8 mouse cellular contexts compared by ENCODE assay signal in genomic region chr14:45364211-45365195, GRCm38 (mm10). TPM values are rescaled to one million over a fixed set of nuclear protein-coding genes. Genes with fewer than 3 reads are reported as not detected.
A peak's percentile ranks its signal among the peaks of the same experiment; 100 is the strongest.
DNase-seq lines count a peak whose midpoint lies in the region; ATAC-seq lines count a peak whose summit lies in the region.

No protein-coding gene starts in this region.

- no peak overlapping the region for H3K4me3 ChIP-seq in kidney, embryonic 15.5 days (replicated peaks)
- H3K4me3 ChIP-seq in forebrain, embryonic 15.5 days, result no peak overlapping the region
- no peak overlapping the region for H3K4me3 ChIP-seq in limb, embryonic 10.5 days

- no peak for ATAC-seq in kidney, embryonic 15.5 days (replicated peaks; ENCODE audit: low FRiP score)
- ATAC-seq in forebrain, embryonic 15.5 days (replicated peaks), result peak; percentile 85

- H3K27me3 ChIP-seq in kidney, embryonic 15.5 days, result no peaks in the 10 kb centered on the region
- no peaks in the 10 kb centered on the region for H3K27me3 ChIP-seq in forebrain, embryonic 15.5 days
- no peaks in the 10 kb centered on the region for H3K27me3 ChIP-seq in limb, embryonic 10.5 days (ENCODE audit: low read depth, poor library complexity, severe bottlenecking)

- peak; percentile 26 for DNase-seq in kidney, adult 18-20 months
- DNase-seq in brain, adult 2 months (ENCODE audit: low read depth, low spot score), result peak; percentile 87
- no peak for DNase-seq in limb, embryonic 10.5 days (ENCODE audit: low spot score)
- no peak for DNase-seq in thymus, postnatal 0 days (ENCODE audit: low spot score)
- DNase-seq in MN1 (ENCODE audit: low spot score), result no peak
- DNase-seq in right cerebral cortex, postnatal 36 days (ENCODE audit: low spot score in 2 of 2), result no peak

- no peak overlapping the region for H3K4me2 ChIP-seq in kidney, embryonic 15.5 days
- 0 out of 2 replicates have a peak overlapping the region, but pooled peaks have one; percentile 11 for H3K4me2 ChIP-seq in forebrain, embryonic 15.5 days (replicated peaks)

- 89% methylated on average over 16 of the region's 16 CpGs for WGBS in kidney, embryonic 15.5 days
- 46% methylated on average over 16 of the region's 16 CpGs for WGBS in forebrain, embryonic 15.5 days
- WGBS in limb, embryonic 10.5 days, result 88% methylated on average over 16 of the region's 16 CpGs

- no peak overlapping the region for H3K27ac ChIP-seq in kidney, embryonic 15.5 days
- peak overlapping the region; percentile 42 for H3K27ac ChIP-seq in forebrain, embryonic 15.5 days (replicated peaks)
- peak overlapping the region; percentile 75 for H3K27ac ChIP-seq in limb, embryonic 10.5 days

- H3K9ac ChIP-seq in kidney, embryonic 15.5 days, result no peak overlapping the region
- H3K9ac ChIP-seq in forebrain, embryonic 15.5 days (replicated peaks), result no peak overlapping the region

- H3K9me3 ChIP-seq in kidney, embryonic 15.5 days (replicated peaks), result no peaks in the 10 kb centered on the region
- no peaks in the 10 kb centered on the region for H3K9me3 ChIP-seq in forebrain, embryonic 15.5 days
- no peaks in the 10 kb centered on the region for H3K9me3 ChIP-seq in limb, embryonic 10.5 days (replicated peaks)

- no peaks in the 10 kb centered on the region for H3K4me1 ChIP-seq in kidney, embryonic 15.5 days
- peaks cover 16% of the 10 kb centered on the region for H3K4me1 ChIP-seq in forebrain, embryonic 15.5 days
- peaks cover 11% of the 10 kb centered on the region for H3K4me1 ChIP-seq in limb, embryonic 10.5 days

- peaks cover 32% of the 10 kb centered on the region for H3K36me3 ChIP-seq in kidney, embryonic 15.5 days
- H3K36me3 ChIP-seq in forebrain, embryonic 15.5 days, result peaks cover 4% of the 10 kb centered on the region
- peaks cover 51% of the 10 kb centered on the region for H3K36me3 ChIP-seq in limb, embryonic 10.5 days

RNA-seq across cellular contexts. Expression of gene Styx, which starts 13.6 kb away (rescaled TPM):
- 57.0 and 69.9 TPM in 2 replicates for polyA plus RNA-seq in kidney, embryonic 15.5 days (2015; fragmentation: Nextera tagmentation; extraction: Ambion mirVana)
- 63.2 and 65.3 TPM in 2 replicates for polyA plus RNA-seq in forebrain, embryonic 15.5 days (2015; fragmentation: Nextera tagmentation; extraction: Ambion mirVana)
- polyA plus RNA-seq in limb, embryonic 10.5 days (2016; fragmentation: Nextera tagmentation; extraction: Ambion mirVana), result 38.7 and 46.9 TPM in 2 replicates
- 65.5 and 82.0 TPM in 2 replicates for polyA plus RNA-seq in thymus, postnatal 0 days (2015; fragmentation: Nextera tagmentation; extraction: Ambion mirVana)

RNA-seq across cellular contexts. Expression of gene Psmc6, which starts 34.9 kb away (rescaled TPM):
- 153 and 164 TPM in 2 replicates for polyA plus RNA-seq in kidney, embryonic 15.5 days (2015; fragmentation: Nextera tagmentation; extraction: Ambion mirVana)
- 170 and 179 TPM in 2 replicates for polyA plus RNA-seq in forebrain, embryonic 15.5 days (2015; fragmentation: Nextera tagmentation; extraction: Ambion mirVana)
- polyA plus RNA-seq in limb, embryonic 10.5 days (2016; fragmentation: Nextera tagmentation; extraction: Ambion mirVana), result 201 and 203 TPM in 2 replicates
- polyA plus RNA-seq in thymus, postnatal 0 days (2015; fragmentation: Nextera tagmentation; extraction: Ambion mirVana), result 168 and 169 TPM in 2 replicates

RNA-seq across cellular contexts. Expression of gene Gnpnat1, which starts 40.2 kb away (rescaled TPM):
- 55.6 and 60.2 TPM in 2 replicates for polyA plus RNA-seq in kidney, embryonic 15.5 days (2015; fragmentation: Nextera tagmentation; extraction: Ambion mirVana)
- 22.1 and 23.2 TPM in 2 replicates for polyA plus RNA-seq in forebrain, embryonic 15.5 days (2015; fragmentation: Nextera tagmentation; extraction: Ambion mirVana)
- polyA plus RNA-seq in limb, embryonic 10.5 days (2016; fragmentation: Nextera tagmentation; extraction: Ambion mirVana), result 61.2 and 74.4 TPM in 2 replicates
- polyA plus RNA-seq in thymus, postnatal 0 days (2015; fragmentation: Nextera tagmentation; extraction: Ambion mirVana), result 30.3 and 40.1 TPM in 2 replicates

RNA-seq across cellular contexts. Expression of gene Ero1l, which starts 45.9 kb away (rescaled TPM):
- polyA plus RNA-seq in kidney, embryonic 15.5 days (2015; fragmentation: Nextera tagmentation; extraction: Ambion mirVana), result 30.0 and 33.5 TPM in 2 replicates
- polyA plus RNA-seq in forebrain, embryonic 15.5 days (2015; fragmentation: Nextera tagmentation; extraction: Ambion mirVana), result 22.8 and 24.1 TPM in 2 replicates
- 31.6 and 33.6 TPM in 2 replicates for polyA plus RNA-seq in limb, embryonic 10.5 days (2016; fragmentation: Nextera tagmentation; extraction: Ambion mirVana)
- polyA plus RNA-seq in thymus, postnatal 0 days (2015; fragmentation: Nextera tagmentation; extraction: Ambion mirVana), result 48.7 and 48.8 TPM in 2 replicates

Comparison
In these comparisons a context has a peak if more than half of its experiments do, and no peak if none do; other contexts are left out.
1. DNase-seq: peak in kidney, adult 18-20 months (single experiment) and brain, adult 2 months (single experiment); none in limb, embryonic 10.5 days (single experiment), thymus, postnatal 0 days (single experiment), MN1 (single experiment) and right cerebral cortex, postnatal 36 days (0 of 2).